Mouse (Mus musculus) forebrain, postnatal 0 days (tissue): ENCODE results near the gene Lix1l. TPM values are rescaled to one million over a fixed set of nuclear protein-coding genes. Genes with fewer than 3 reads are reported as not detected.
A peak's percentile ranks its signal among the peaks of the same experiment; 100 is the strongest.

ENCODE experiments used
- ATAC-seq: fragments of 200-750 bp; cut with Nextera tagmentation; 2 replicates; pipeline ENCODE4 v1.8.0; 2017; ENCODE audit warnings: mild to moderate bottlenecking, moderate library complexity
- DNase-seq: peaks from one replicate; pipeline ENCODE4 v3.0.0-alpha.2; 2015
- H3K27ac ChIP-seq: fragments of 300-500 bp; sonication (generic); 2 replicates; pipeline ENCODE4 v1.5.1; 2014; ENCODE audit warnings: low read depth, mild to moderate bottlenecking, antibody characterized with exemption, low read length, moderate library complexity, mixed read lengths
- H3K27me3 ChIP-seq: fragments of 300-500 bp; sonication (generic); 2 replicates; pipeline ENCODE4 v1.6.1; 2014; ENCODE audit warnings: mild to moderate bottlenecking, low read length, mixed read lengths; ENCODE audit not compliant: insufficient read depth
- H3K36me3 ChIP-seq: fragments of 300-500 bp; sonication (generic); 2 replicates; pipeline ENCODE4 v1.6.1; 2014; ENCODE audit warnings: mild to moderate bottlenecking, moderate library complexity; ENCODE audit not compliant: insufficient read depth
- H3K4me1 ChIP-seq: fragments of 300-500 bp; sonication (generic); 2 replicates; pipeline ENCODE4 v1.6.1; 2014; ENCODE audit warnings: antibody characterized with exemption; ENCODE audit not compliant: insufficient read depth
- H3K4me2 ChIP-seq: fragments of 300-500 bp; sonication (generic); 2 replicates; pipeline ENCODE4 v1.6.1; 2014; ENCODE audit warnings: low read depth, mild to moderate bottlenecking, moderate library complexity
- H3K4me3 ChIP-seq: fragments of 300-500 bp; sonication (generic); 2 replicates; pipeline ENCODE4 v1.5.1; 2014; ENCODE audit warnings: low read depth, low read length, mixed read lengths
- H3K9ac ChIP-seq: fragments of 300-500 bp; sonication (generic); 2 replicates; pipeline ENCODE4 v1.6.1; 2014; ENCODE audit warnings: mild to moderate bottlenecking
- H3K9me3 ChIP-seq: fragments of 300-500 bp; sonication (generic); 2 replicates; pipeline ENCODE4 v1.6.1; 2016; ENCODE audit warnings: low read length
- CTCF ChIP-seq: sonication (generic); IDR thresholded peaks from 2 replicates; pipeline ENCODE4 v1.5.1; 2016; ENCODE audit warnings: antibody characterized with exemption, control low read depth, low read depth
- WGBS: fragments of 180-500 bp; shearing (Covaris S2); extraction: QIAGEN DNeasy Blood & Tissue Kit; methylation state at CpG from one replicate; pipeline ENCODE4 v1.1.7; 2014; 5-methylcytosine and 5-hydroxymethylcytosine counted together
- polyA plus RNA-seq: library from polyadenylated mRNA; unstranded; fragments of >200 nt; fragmentation: Nextera tagmentation; extraction: Ambion mirVana; gene quantifications from 2 replicates; pipeline ENCODE4 v1.2.1, GENCODE M21; 2015
- total RNA-seq: library from RNA; depleted of rRNA; stranded (reverse); fragments of >200 nt; gene quantifications from 2 replicates; pipeline ENCODE4 v1.2.3, GENCODE M21; 2014

Gene Lix1l
- total and polyA plus RNA-seq, 2 experiments from 2014 or later, result 3.7 to 53.5 TPM

DNA sequence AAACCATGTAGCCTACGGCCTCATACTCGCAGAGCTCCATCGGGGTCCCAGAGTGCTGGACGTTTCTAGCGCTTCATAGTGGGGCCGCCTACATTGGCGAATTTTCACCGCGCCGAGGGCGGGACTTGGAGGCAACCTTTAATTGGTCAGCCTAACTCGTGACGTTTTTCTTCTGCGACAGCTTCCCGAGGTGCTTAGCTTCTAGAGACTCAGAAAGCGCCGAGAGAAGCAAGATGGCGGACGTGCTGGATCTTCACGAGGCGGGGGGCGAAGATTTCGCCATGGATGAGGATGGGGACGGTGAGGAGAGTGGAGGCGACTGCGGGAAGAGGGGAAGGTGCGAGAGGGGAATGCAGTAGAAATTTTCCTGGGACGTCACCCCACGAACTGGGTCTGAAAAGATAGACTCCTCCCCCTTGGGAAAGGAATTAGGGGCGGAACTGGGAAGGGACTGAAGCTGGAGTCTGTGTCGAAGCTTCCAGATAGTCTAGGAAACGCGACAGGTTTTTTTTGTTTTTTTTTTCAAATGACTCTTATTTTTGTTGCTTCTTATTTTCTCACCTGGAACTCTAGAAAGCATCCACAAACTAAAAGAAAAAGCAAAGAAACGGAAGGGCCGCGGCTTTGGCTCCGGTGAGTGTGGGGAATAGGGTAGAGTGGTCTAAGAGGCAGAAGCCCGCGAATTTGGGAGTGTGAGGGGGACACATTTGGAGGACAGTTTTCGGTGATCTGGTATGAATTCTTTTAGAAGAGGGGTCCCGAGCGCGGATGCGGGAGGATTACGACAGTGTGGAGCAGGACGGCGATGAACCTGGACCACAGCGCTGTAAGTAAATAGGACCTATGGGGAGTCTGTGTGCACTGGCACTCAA, 29.0 kb downstream of the Lix1l start, which contains the start of gene Rbm8a:
TSS of gene Rbm8a (plus strand) at position 205 of the 872 bp plus-strand sequence.
- DNase-seq, result peak; percentile 99
- H3K27me3 ChIP-seq, result no peaks in the 10 kb centered on the region
- H3K9me3 ChIP-seq, result no peaks in the 10 kb centered on the region
- H3K4me1 ChIP-seq, result peaks cover 16% of the 10 kb centered on the region
- H3K4me2 ChIP-seq, result peak within 1 kb of the TSS; percentile 77
- H3K36me3 ChIP-seq, result peaks cover 17% of the 10 kb centered on the region
- peak within 1 kb of the TSS; percentile 78 for H3K4me3 ChIP-seq
- peak; percentile 97 for ATAC-seq
- no peak for TF ChIP-seq CTCF
- peak within 1 kb of the TSS; percentile 75 for H3K9ac ChIP-seq
- peak within 1 kb of the TSS; percentile 80 for H3K27ac ChIP-seq
- 1% methylated on average over 48 of the region's 48 CpGs for WGBS

GRCm38 (mm10) chr3:96632058-96632457, 31.1 kb downstream of the Lix1l start:
- H3K27me3 ChIP-seq, result no peaks in the 10 kb centered on the region
- H3K4me1 ChIP-seq, result peaks cover 24% of the 10 kb centered on the region
- H3K4me3 ChIP-seq, result no peak overlapping the region
- DNase-seq (no peak), ATAC-seq (no peak)
- no peaks in the 10 kb centered on the region for H3K9me3 ChIP-seq
- no peak for TF ChIP-seq CTCF
- no peak overlapping the region for H3K9ac ChIP-seq
- H3K36me3 ChIP-seq, result peaks cover 9% of the 10 kb centered on the region; the same call in 1 of the 2 replicates
- no peak overlapping the region for H3K27ac ChIP-seq
- H3K4me2 ChIP-seq, result no peak overlapping the region

DNA sequence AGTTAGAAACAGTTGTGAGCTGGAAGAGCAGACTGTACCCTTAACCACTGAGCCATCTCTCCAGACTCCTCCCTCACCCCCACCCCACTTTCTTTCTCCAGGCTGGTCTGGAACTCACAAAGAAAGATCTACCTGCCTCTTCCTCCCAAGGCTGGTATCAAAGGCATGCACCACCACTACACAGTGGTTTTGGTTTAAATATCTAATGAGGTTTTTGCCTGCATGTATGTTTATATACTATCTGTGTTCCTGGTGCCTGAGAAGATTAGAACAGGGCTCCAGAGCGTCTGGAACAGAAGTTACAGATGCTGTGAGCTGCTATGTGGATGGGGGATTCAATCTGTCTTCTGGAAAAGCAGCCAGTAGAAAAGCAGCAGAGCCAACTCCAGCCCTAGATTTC, 33.1 kb downstream of the Lix1l start:
- no peaks in the 10 kb centered on the region for H3K27me3 ChIP-seq
- TF ChIP-seq CTCF, result no peak
- 66% methylated on average over 1 of the region's 1 CpGs for WGBS

DNA sequence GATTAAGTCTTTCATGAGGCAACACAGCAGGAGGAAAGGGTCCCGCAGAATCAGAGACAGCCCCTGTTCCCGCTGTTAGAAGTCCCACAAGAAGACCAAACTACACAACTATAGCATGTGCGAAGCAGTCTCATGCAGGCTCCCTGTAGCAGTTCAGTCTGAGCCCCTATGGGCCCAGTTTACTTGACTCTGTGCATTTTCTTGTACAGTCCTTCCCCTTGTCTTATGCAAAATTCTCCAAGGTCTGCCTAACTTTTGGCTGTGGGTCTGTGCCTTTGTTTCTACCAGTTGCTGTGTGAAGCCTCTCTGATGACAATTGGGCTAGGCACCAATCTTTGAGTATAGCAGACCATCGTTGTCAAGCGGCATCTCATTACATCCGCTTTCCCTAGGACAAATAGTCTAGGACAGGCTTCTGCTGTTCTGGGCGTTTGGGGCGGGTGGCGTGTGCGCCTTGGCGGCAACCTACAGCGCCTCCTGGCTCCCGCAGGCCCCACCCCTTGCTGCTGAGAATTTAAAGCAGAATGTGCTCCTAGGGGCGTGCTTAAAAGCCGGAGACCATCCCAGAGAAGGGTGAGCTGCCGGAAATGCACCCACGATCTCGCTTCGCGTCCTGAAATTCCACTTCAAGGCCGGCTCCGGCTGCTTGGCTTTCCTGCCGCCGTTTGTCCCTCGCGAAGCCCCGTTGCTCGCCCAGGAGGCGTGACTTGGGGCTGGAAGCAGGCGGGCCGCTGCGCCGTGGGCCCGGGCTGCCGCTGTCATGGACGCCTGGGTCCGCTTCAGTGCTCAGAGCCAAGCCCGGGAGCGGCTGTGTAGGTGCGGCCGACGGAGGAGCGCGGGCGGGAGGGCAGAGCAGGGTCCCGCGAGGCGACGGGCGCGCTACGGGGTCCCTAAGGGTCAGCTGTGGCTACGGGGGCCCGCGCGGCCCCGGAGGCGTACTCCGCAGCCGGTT, 34.3 kb downstream of the Lix1l start, which contains the start of the genes Pex11b and Gm42957:
TSS of gene Pex11b (plus strand) at position 449 of the 952 bp plus-strand sequence.
TSS of gene Gm42957 (plus strand) at position 547 of the 952 bp plus-strand sequence.
- Histone ChIP-seq H3K4me3 (peak within 1 kb of the TSS; percentile 82), H3K4me1 (peaks cover 19% of the 10 kb centered on the region), H3K9me3 (no peaks in the 10 kb centered on the region), H3K36me3 (peaks cover 26% of the 10 kb centered on the region; the same call in 1 of the 2 replicates), H3K27me3 (no peaks in the 10 kb centered on the region), H3K4me2 (peak within 1 kb of the TSS; percentile 83), H3K9ac (peak within 1 kb of the TSS; percentile 93), H3K27ac (peak within 1 kb of the TSS; percentile 90)
- DNase-seq (peak; percentile 86), ATAC-seq (peak; percentile 94)
- 2% methylated on average over 60 of the region's 60 CpGs for WGBS
- peak; percentile 65 for TF ChIP-seq CTCF

More for the DNA sequence above, 33.1 kb downstream of the Lix1l start:
- Histone ChIP-seq H3K9ac (no peak overlapping the region), H3K4me1 (peaks cover 23% of the 10 kb centered on the region), H3K4me3 (no peak overlapping the region), H3K36me3 (peaks cover 17% of the 10 kb centered on the region; the same call in 1 of the 2 replicates), H3K9me3 (no peaks in the 10 kb centered on the region), H3K27ac (no peak overlapping the region), H3K4me2 (no peak overlapping the region)
- no peak for DNase-seq
- ATAC-seq, result no peak

DNA sequence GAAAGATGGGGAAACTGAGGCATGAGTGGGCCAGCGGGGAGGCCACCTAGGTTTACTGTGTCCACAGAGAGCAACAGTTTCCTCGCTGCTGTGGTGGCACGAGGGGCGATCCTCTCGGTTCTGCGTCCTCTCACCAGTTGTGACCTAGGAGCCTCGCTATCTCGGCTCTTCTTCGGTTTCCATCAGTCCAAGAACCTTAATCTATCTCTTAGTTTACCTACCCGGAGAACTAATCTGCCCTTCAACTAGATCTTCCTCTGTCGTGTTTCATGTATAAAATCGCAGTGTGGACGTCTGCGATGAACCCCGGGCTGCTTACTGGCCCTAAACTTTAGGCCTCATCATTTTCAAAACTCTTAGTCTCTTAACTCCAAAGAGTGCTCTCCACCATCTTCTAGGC, 35.0 kb downstream of the Lix1l start:
- Histone ChIP-seq H3K4me1 (peaks cover 15% of the 10 kb centered on the region), H3K9ac (peak overlapping the region; percentile 93), H3K9me3 (no peaks in the 10 kb centered on the region), H3K27me3 (no peaks in the 10 kb centered on the region), H3K4me3 (peak overlapping the region; percentile 82), H3K36me3 (peaks cover 27% of the 10 kb centered on the region; the same call in 1 of the 2 replicates), H3K27ac (peak overlapping the region; percentile 90), H3K4me2 (peak overlapping the region; percentile 83)
- TF ChIP-seq CTCF, result no peak
- DNase-seq (no peak), ATAC-seq (0 out of 2 replicates have a peak, but pooled peaks have one; percentile 1)
- 11% methylated on average over 15 of the region's 15 CpGs for WGBS

GRCm38 (mm10) chr3:96636448-96636847, 35.5 kb downstream of the Lix1l start:
- 0 out of 2 replicates have a peak overlapping the region, but pooled peaks have one; percentile 93 for H3K9ac ChIP-seq
- H3K27ac ChIP-seq, result no peak overlapping the region
- peak overlapping the region; percentile 83 for H3K4me2 ChIP-seq
- no peak for TF ChIP-seq CTCF
- no peaks in the 10 kb centered on the region for H3K9me3 ChIP-seq
- H3K27me3 ChIP-seq, result no peaks in the 10 kb centered on the region
- peaks cover 11% of the 10 kb centered on the region for H3K4me1 ChIP-seq
- peak overlapping the region; percentile 82; the same call in 1 of the 2 replicates for H3K4me3 ChIP-seq
- ATAC-seq, result no peak
- WGBS, result 72% methylated on average over 11 of the region's 11 CpGs
- peaks cover 26% of the 10 kb centered on the region for H3K36me3 ChIP-seq
- DNase-seq, result no peak
